Mouse (Mus musculus) liver (tissue): ENCODE measurements around the gene Cdsn.

Experiments
- DNase-seq: peaks from one replicate; pipeline ENCODE4 v3.0.0-alpha.2; 2020; ENCODE audit warnings: mixed read lengths

The Cdsn gene

GRCm38 (mm10) chr17:35537421-35537820 is 14.5 kb upstream of the Cdsn start:
- DNase-seq = no peak

DNA sequence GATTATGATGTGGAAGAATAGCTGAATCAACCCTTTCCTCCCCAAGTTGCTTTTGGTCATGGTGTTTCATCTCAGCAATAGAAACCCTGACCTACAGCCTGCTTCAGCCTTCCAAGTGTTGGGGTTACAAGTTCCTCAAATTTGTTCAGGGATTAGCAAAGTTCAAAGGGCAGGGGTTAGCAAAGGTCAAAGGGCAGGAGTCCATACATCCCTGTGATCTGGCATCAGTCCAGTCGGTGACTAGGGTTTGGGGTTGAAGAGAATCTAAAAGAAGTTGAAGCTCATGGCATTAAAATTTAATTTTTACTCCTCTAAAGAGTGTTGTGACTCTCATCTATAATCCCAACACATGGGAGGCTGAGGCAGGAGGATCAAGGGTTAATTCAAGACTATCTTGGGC is 13.5 kb upstream of the Cdsn start:
- no peak for DNase-seq

DNA sequence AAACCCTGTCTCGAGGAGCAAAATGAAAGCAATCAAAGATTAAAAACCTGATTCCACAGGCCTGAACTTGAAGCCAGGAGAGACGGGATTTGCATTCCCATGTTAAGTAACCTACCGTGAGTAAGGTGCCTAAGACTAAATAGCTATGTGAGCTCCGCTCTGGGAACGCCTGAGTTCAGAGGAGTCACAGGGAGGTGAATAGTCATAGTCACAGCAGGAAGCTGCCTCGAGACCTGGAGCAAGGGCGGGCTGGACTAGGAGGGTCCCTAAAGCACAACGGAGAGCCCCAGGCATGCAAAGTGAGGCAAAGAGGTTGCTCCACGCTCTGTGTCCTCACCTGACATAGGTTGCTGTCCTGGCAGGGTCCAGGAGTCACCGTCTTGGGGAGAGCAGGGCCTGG is 12.4 kb upstream of the Cdsn start:
- DNase-seq = no peak

DNA sequence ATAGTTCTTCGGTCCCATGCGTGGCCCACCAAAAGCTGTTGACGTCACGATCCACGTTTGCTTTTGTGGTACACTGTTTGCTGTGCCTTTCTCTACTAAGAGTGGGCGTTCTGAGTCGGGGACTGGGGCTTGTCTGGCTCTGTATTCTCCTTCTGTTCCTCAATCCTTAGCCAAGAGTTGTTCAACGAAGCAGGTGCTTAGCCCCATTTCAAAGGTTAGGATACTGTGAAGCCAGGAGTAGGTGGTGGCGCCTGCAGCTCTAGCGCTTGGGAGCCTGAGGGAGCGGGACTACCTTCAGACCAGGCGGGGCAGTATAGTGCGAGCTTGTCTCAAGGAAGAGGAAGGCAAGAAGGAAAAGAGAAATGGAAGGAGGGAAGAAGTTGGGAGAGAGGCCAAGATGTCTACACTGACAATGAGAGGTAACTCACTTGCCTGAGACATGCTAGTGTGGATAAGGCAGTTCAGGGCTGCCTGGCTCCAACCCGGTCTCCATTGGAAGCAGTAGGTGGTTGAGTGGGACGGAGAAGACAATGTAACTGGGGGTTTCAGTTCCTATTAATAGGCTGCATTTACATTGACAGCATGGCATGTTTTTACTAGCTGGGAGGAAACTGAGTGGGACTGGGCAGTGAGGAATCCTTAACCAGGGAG is 9.0 kb upstream of the Cdsn start:
- DNase-seq = no peak

- DNase-seq = no peak
Measured at GRCm38 (mm10) chr17:35543412-35543861, 8.5 kb upstream of the Cdsn start.

DNA sequence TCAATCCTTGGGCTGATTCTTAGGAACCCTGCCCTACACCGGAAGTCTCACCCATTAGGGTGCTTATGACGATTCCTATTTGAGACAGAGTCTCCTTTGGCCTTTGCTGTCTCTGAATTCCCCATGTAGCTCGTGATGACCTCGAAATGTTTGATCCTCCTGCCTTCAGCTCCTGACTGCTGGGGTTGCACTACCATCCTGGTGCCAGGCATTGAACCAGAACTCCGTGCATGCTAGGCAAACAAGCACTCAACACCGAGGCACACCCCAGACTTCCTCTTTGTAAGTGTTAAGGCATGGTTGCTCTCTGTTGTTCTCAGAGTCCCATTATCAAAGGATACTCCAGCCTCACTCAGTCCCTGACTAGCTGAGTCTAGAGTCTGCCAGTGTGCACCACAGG is 7.9 kb upstream of the Cdsn start:
- DNase-seq = no peak

DNA sequence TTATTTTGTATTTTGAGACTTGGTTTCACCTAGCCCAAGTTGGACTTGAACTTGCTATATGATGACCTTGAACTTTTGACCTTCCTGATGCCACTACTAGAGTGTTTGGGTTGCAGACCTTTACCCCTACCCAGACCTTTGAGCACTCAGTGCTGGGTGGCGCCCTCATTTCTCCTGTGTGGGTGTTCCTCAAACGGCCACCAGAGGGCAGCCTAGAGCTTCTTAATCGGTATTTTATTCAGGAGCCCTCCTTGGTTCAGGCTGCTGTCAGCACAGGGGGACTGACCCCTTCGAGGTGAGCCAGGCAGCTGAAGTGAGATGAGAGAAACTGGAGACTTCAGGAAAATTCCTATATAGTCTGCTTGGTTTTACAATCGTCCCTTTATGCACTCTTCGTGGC is 7.2 kb upstream of the Cdsn start:
- peak; percentile 36 for DNase-seq

GRCm38 (mm10) chr17:35547465-35547864 is 4.5 kb upstream of the Cdsn start:
- DNase-seq = no peak

- DNase-seq = no peak
Measured at GRCm38 (mm10) chr17:35548636-35549035, 3.3 kb upstream of the Cdsn start.

DNA sequence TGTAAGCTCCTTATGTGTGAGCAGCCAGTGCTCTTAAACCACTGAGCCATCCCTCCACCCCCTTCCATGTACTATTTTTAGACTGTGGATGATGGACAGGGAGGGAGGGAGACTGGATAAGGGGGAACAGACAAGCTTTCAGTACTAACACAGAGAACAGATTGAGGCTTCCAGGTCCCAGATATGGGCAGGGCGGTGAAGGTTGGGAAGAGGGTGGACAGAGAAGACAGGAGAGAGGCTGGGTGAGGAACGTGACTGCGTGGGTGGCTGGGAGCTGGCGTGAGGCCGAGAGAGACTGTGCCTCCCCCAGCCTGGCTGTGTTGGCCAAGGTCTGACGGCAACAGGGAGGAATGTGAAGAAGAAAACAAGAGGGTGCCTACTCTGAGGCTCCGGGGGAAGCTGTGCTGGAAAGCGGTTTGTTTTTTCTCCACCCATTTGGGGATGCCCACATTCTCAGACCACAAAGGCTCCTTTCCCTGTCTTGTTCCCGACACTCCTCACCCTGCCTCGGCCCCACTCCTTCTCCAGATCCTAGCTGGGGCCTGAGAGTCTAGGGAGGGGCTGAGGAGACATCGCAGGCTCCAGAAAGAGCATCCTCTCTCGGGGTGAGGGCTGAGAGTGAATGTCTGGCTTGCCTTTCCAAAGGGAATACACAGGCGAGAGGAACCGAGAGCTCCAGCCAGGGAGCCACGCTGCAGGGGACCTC is 2.3 kb upstream of the Cdsn start:
- peak; percentile 47 for DNase-seq

GRCm38 (mm10) chr17:35550143-35550494 is 1.8 kb upstream of the Cdsn start:
- no peak for DNase-seq

- DNase-seq = no peak
Measured at GRCm38 (mm10) chr17:35550871-35551270, 1.1 kb upstream of the Cdsn start.

DNA sequence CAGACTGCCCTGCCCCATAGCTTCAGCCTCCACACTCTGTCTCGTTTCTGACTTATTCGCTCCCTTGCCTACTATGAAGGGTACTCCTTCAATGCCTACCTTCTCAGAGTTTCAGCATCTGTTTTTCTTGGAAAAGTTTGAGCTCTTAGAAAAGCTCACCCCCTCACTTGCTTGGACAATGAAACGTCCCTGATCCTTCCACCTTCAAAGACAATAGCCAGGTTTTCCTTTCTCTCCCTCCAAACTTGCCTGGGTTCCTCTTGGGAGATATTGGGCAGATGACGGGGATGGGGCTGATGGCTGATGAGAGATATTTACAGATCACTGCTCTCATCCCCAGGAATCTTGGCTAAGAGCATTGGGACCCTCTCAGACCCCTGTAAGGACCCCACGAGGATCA is 2.4 kb downstream of the Cdsn start:
- no peak for DNase-seq

DNA sequence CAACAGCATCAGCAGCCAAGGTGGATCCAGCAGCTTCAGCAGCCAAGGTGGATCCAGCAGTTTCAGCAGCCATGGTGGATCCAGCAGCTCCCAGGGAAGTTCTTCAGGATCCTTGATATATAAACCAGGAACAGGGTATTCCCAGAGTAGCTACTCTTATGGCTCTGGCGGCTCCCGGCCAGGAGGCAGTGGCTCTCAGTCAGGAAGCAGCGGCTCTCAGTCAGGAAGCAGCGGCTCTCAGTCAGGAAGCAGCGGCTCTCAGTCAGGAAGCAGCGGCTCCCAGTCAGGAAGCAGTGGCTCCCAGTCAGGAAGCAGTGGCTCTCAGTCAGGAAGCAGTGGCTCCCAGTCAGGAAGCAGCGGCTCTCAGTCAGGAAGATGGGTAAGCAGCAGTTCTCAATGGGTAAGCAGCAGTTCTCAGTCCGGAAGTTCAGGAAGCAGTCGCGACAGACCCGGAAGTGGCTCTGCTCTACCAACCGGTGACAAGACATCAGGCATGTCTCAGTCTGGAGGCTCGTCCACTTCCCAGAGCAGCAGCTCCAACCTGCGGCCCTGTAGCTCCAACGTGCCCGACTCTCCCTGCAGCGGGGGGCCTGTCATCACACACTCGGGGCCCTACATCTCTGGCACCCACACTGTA is 3.0 kb downstream of the Cdsn start:
- no peak for DNase-seq

DNA sequence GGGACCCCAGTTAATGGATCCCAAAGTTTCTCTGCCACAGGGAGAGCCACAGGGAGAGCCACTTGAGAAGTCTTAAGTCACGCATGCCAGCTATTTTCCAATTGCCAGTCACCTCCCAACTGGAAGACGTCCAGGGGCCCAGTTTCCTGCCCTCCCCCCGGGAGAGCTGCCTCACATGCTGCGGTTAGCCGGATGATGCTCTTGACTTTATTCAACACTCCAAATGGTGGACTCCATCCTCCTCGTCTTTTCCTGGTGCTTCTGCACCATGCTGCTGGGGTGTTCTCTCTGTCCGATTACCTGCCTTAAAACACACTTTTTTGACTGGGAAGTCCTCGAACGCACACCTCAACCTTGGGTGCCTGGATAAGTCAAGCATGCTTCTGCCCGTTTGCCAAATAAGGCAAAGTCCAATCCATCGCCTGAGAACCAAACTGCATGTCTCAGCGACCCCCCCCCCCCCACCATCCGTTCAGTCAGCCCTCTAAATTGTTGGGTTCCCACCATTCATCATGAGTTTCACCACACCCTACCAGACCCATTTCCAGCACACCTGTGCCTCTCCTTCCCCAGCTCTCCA is 4.3 kb downstream of the Cdsn start:
- no peak for DNase-seq

DNA sequence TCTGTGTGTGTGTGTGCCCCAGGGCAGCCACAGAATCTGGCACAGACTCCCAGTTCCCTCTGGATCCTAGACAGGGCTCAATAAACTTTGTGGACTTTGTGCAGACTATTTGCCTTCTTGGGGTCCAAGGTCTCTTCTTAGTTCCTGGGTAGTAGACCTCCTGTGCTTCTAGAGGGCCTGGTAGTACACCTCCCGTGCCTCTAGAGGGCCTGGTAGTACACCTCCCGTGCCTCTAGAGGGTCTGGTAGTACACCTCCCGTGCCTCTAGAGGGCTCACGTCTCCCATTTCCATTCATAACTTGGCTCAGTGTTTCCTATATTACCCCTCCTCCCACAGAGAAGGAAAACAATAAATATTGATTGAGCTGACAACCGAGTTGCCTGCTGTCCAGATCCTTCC is 4.9 kb downstream of the Cdsn start:
- peak; percentile 35 for DNase-seq

- DNase-seq = no peak
Measured at GRCm38 (mm10) chr17:35557351-35557750, 5.4 kb downstream of the Cdsn start.

DNA sequence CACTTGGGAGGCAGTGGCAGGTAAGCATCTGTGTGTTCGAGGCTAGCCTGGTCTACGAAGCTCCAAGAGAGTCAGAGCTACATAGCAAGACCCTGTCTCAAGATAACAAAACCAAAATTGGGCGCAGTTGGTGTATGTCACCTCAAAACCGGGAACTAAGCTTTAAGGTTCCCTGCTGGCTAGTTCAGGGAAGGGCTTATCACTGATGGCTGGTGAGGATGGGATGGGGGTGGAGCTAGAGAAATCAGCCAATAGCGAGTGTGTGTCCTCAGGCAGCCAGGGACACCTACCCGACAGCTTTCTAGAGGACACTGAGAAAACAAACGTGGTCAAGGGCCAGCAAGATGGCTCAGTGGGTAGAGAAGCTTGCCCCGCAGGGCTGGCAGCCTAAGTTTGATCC is 6.3 kb downstream of the Cdsn start:
- no peak for DNase-seq

GRCm38 (mm10) chr17:35567150-35567549 is 15.2 kb downstream of the Cdsn start, which contains the start of gene 2300002M23Rik:
2300002M23Rik (plus strand) TSS chr17:35567450.
- no peak for DNase-seq

DNA sequence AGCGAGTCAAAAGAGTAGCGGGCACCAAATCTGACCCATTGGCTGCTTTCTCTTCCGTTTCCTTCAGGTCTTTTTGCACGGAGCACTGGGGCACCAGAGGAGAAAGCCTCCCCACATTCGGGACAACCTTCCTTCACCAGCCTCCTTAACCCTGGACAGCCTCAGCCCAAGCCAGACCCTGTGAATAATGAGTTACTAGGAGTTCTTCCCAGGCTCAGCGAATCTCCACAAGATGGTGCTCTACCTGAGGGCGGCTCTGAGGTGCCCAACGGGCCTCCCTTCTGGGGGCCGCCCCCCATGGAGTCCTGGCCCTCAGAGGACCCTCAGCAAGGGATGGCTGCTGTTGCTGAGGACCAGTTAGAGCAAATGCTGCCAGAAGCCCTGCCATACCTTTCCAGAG is 15.8 kb downstream of the Cdsn start:
- no peak for DNase-seq

- no peak for DNase-seq
Measured at GRCm38 (mm10) chr17:35569091-35569944, 17.4 kb downstream of the Cdsn start.

- no peak for DNase-seq
Measured at GRCm38 (mm10) chr17:35570836-35571235, 18.9 kb downstream of the Cdsn start.

DNA sequence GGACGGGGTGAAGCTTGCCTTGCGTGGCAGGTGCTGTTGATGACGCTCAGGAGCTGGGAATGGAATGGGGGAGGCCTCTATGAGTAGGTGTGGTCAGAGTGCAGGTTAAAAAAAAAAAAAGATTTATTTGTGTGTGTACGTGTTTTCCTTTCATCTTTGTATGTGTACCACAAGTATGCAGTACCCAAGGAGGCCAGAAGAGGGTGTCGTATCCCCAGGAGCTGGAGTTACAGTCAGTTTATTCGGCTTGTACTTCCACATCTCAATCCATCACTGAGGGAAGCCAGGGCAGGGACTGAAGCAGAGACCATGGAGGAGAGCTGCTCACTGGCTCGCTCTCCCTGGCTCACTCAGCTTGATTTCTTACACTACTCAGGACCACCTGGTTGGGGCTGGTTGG is 19.5 kb downstream of the Cdsn start:
- no peak for DNase-seq
